Mouse (Mus musculus) testis, adult 2 months (tissue): ENCODE measurements around the gene Tnfaip8l2.

Source experiments
- CTCF ChIP-seq: fragments of 200-500 bp; IDR thresholded peaks from 2 replicates; pipeline ENCODE4 v1.5.1; 2012; ENCODE audit warnings: low read depth, mild to moderate bottlenecking, inconsistent platforms, low read length, moderate library complexity; ENCODE audit not compliant: control insufficient read depth, insufficient read depth, insufficient replicate concordance
- POLR2A ChIP-seq: fragments of 200-500 bp; IDR thresholded peaks from 2 replicates; pipeline ENCODE4 v1.6.1; 2012; ENCODE audit warnings: low read depth, mild to moderate bottlenecking, inconsistent platforms, low read length, moderate library complexity; ENCODE audit not compliant: control insufficient read depth

GRCm38 (mm10) chr3:95163419-95164255, 21.5 kb upstream of the Tnfaip8l2 start:
- no peak for TF ChIP-seq CTCF
- TF ChIP-seq POLR2A: no peak
